26 mouse cellular contexts compared by ENCODE assay signal in the genomic region with DNA sequence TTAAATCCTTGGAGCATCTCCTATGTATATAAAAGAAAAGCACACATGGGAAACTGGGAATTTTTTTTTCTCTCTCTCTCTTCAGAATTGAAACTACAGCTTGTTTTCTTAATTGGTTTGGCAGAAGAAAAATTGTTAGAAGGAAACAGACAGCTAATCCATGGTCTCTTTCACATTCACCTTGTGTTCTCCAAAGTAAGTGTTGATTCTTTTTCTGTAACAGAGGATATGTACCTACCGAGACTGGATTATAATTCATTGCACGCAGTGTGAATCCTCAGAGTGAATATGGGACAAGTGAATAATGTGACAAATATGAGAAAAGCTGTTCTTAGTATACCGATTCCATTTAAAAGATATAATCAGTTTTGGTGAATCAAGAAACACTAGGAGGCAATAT.
"Had no signal": no experiment of that assay in that cellular context is flagged by ENCODE, and none has a peak within 500 bp of the region (broad histone marks: within the 10 kb centered on the region; RNA-seq: fewer than 3 reads in every experiment).

No protein-coding gene starts in this region.

- H3K4me1 ChIP-seq: heart, embryonic 10.5 days; heart, embryonic 12.5 days; hindbrain, embryonic 10.5 days; hindbrain, embryonic 12.5 days; intestine, embryonic 15.5 days; limb, embryonic 13.5 days; limb, embryonic 15.5 days; liver, embryonic 12.5 days had no signal

- H3K27me3 ChIP-seq: heart, embryonic 12.5 days; hindbrain, embryonic 12.5 days; intestine, embryonic 15.5 days; limb, embryonic 13.5 days; limb, embryonic 15.5 days; liver, embryonic 12.5 days had no signal

- H3K36me3 ChIP-seq: heart, embryonic 10.5 days; heart, embryonic 12.5 days; hindbrain, embryonic 10.5 days; hindbrain, embryonic 12.5 days; intestine, embryonic 15.5 days; limb, embryonic 13.5 days; limb, embryonic 15.5 days; liver, embryonic 12.5 days had no signal

- H3K9ac ChIP-seq: heart, embryonic 12.5 days; hindbrain, embryonic 12.5 days; hindbrain, embryonic 14.5 days; intestine, embryonic 15.5 days; limb, embryonic 13.5 days; limb, embryonic 15.5 days; liver, embryonic 12.5 days; liver, embryonic 14.5 days had no signal

- H3K9me3 ChIP-seq: heart, embryonic 10.5 days; heart, embryonic 12.5 days; hindbrain, embryonic 10.5 days; hindbrain, embryonic 12.5 days; intestine, embryonic 15.5 days; limb, embryonic 13.5 days; limb, embryonic 15.5 days; liver, embryonic 12.5 days had no signal

- H3K27ac ChIP-seq: gastrocnemius, adult 2 months; heart, embryonic 10.5 days; hindbrain, embryonic 10.5 days; hindbrain, embryonic 12.5 days; hindbrain, embryonic 14.5 days; intestine, embryonic 15.5 days; layer of hippocampus, adult 2 months; left cerebral cortex, adult 2 months; limb, embryonic 13.5 days; limb, embryonic 15.5 days; liver, embryonic 12.5 days; liver, embryonic 14.5 days had no signal

- ATAC-seq: hindbrain, embryonic 16.5 days; inflammation-experienced regulatory T-cells, adult 6 months; intestine, embryonic 15.5 days; intestine, postnatal 0 days; liver, embryonic 12.5 days had no signal

- H3K4me3 ChIP-seq: gastrocnemius, adult 2 months; heart, embryonic 10.5 days; heart, embryonic 12.5 days; hindbrain, embryonic 10.5 days; hindbrain, embryonic 12.5 days; intestine, embryonic 15.5 days; layer of hippocampus, adult 2 months; left cerebral cortex, adult 2 months; limb, embryonic 13.5 days; limb, embryonic 15.5 days; liver, embryonic 12.5 days had no signal

- H3K4me2 ChIP-seq: heart, embryonic 12.5 days; hindbrain, embryonic 12.5 days; hindbrain, embryonic 14.5 days; intestine, embryonic 15.5 days; limb, embryonic 13.5 days; limb, embryonic 15.5 days; liver, embryonic 12.5 days had no signal

- DNase-seq: gastrocnemius, adult 2 months; gastrocnemius, postnatal 10 days; gastrocnemius, postnatal 25 days; heart, adult 18-20 months; heart, postnatal 10 days; heart, postnatal 4 days; kidney, adult 18-20 months; kidney, adult 8-10 months; kidney, postnatal 10 days; kidney, postnatal 25 days; kidney, postnatal 4 days had no signal
